Mouse (Mus musculus) kidney, embryonic 14.5 days (tissue): ENCODE measurements around the gene Etv1. TPM values are rescaled to one million over a fixed set of nuclear protein-coding genes. Genes with fewer than 3 reads are reported as not detected.

Experiments used
- ATAC-seq: fragments of 200-750 bp; cut with Nextera tagmentation; 2 replicates; pipeline ENCODE4 v1.8.0; 2017; ENCODE audit warnings: moderate number of reproducible peaks, mild to moderate bottlenecking, moderate TSS enrichment, moderate library complexity; ENCODE audit not compliant: low FRiP score, low TSS enrichment
- H3K27ac ChIP-seq: fragments of 300-500 bp; sonication (generic); 2 replicates; pipeline ENCODE4 v1.5.1; 2014; ENCODE audit warnings: low read depth, mild to moderate bottlenecking, low read length, moderate library complexity, mixed read lengths
- H3K27me3 ChIP-seq: fragments of 300-500 bp; sonication (generic); 2 replicates; pipeline ENCODE4 v1.6.1; 2014; ENCODE audit warnings: mild to moderate bottlenecking, low read length; ENCODE audit not compliant: control insufficient read depth, insufficient read depth
- H3K36me3 ChIP-seq: fragments of 300-500 bp; sonication (generic); 2 replicates; pipeline ENCODE4 v1.6.1; 2014; ENCODE audit warnings: low read length, mixed read lengths; ENCODE audit not compliant: control insufficient read depth, insufficient read depth
- H3K4me1 ChIP-seq: fragments of 300-500 bp; sonication (generic); 2 replicates; pipeline ENCODE4 v1.6.1; 2014; ENCODE audit warnings: low read length, mixed read lengths; ENCODE audit not compliant: control insufficient read depth, insufficient read depth
- H3K4me2 ChIP-seq: fragments of 300-500 bp; sonication (generic); replicated peaks from 2 replicates; pipeline ENCODE4 v1.6.1; 2014; ENCODE audit warnings: low read depth, mild to moderate bottlenecking, low read length
- H3K4me3 ChIP-seq: fragments of 300-500 bp; sonication (generic); 2 replicates; pipeline ENCODE4 v1.5.1; 2014; ENCODE audit warnings: mild to moderate bottlenecking, low read length
- H3K9ac ChIP-seq: fragments of 300-500 bp; sonication (generic); 2 replicates; pipeline ENCODE4 v1.6.1; 2014; ENCODE audit warnings: low read depth, mild to moderate bottlenecking, low read length, moderate library complexity
- H3K9me3 ChIP-seq: fragments of 300-500 bp; sonication (generic); 2 replicates; pipeline ENCODE4 v1.6.1; 2016; ENCODE audit warnings: low read length; ENCODE audit not compliant: control insufficient read depth
- WGBS: fragments of 180-500 bp; shearing (Covaris S2); extraction: QIAGEN DNeasy Blood & Tissue Kit; methylation state at CpG from one replicate; pipeline ENCODE4 v1.1.7; 2014; 5-methylcytosine and 5-hydroxymethylcytosine counted together
- polyA plus RNA-seq: library from polyadenylated mRNA; unstranded; fragments of >200 nt; fragmentation: Nextera tagmentation; extraction: Ambion mirVana; gene quantifications from 2 replicates; pipeline ENCODE4 v1.2.1, GENCODE M21; 2014

The Etv1 gene
- polyA plus RNA-seq, 1 experiment from 2014 or later: 12.7 TPM

- no peaks in the 10 kb centered on the region for H3K9me3 ChIP-seq
- no peak overlapping the region for H3K27ac ChIP-seq
- no peaks in the 10 kb centered on the region for H3K27me3 ChIP-seq
- H3K4me2 ChIP-seq: peak overlapping the region; percentile 82
- peak overlapping the region; percentile 51 for H3K4me3 ChIP-seq
- no peak for ATAC-seq
- no peaks in the 10 kb centered on the region for H3K4me1 ChIP-seq
- H3K36me3 ChIP-seq: no peaks in the 10 kb centered on the region
- under 1% methylated on average over 11 of the region's 11 CpGs for WGBS
- peak overlapping the region; percentile 61; the same call in 1 of the 2 replicates for H3K9ac ChIP-seq
These were observed 1.8 kb downstream of the Etv1 start for GRCm38 (mm10) chr12:38780955-38781304.

GRCm38 (mm10) chr12:38781686-38782085, 2.5 kb downstream of the Etv1 start:
- Histone ChIP-seq H3K4me2 (peak overlapping the region; percentile 82), H3K27ac (no peak overlapping the region), H3K4me1 (no peaks in the 10 kb centered on the region), H3K9ac (peak overlapping the region; percentile 61; the same call in 1 of the 2 replicates), H3K36me3 (no peaks in the 10 kb centered on the region), H3K4me3 (peak overlapping the region; percentile 51; the same call in 1 of the 2 replicates), H3K9me3 (no peaks in the 10 kb centered on the region), H3K27me3 (no peaks in the 10 kb centered on the region)
- 19% methylated on average over 6 of the region's 6 CpGs for WGBS
- ATAC-seq: no peak

- ATAC-seq: no peak
- H3K4me1 ChIP-seq: no peaks in the 10 kb centered on the region; the same call in 1 of the 2 replicates
- no peak overlapping the region for H3K4me2 ChIP-seq
- H3K36me3 ChIP-seq: no peaks in the 10 kb centered on the region
- no peaks in the 10 kb centered on the region for H3K27me3 ChIP-seq
- H3K9ac ChIP-seq: no peak overlapping the region
- H3K9me3 ChIP-seq: no peaks in the 10 kb centered on the region
- no peak overlapping the region for H3K4me3 ChIP-seq
- H3K27ac ChIP-seq: no peak overlapping the region
- WGBS: 93% methylated on average over 1 of the region's 1 CpGs
These were observed 4.1 kb downstream of the Etv1 start for GRCm38 (mm10) chr12:38783291-38783690.

GRCm38 (mm10) chr12:38784221-38784620, 5.0 kb downstream of the Etv1 start:
- no peak overlapping the region for H3K9ac ChIP-seq
- no peaks in the 10 kb centered on the region for H3K36me3 ChIP-seq
- no peaks in the 10 kb centered on the region for H3K27me3 ChIP-seq
- no peak overlapping the region for H3K4me3 ChIP-seq
- no peaks in the 10 kb centered on the region for H3K9me3 ChIP-seq
- H3K4me2 ChIP-seq: no peak overlapping the region
- ATAC-seq: no peak
- H3K27ac ChIP-seq: no peak overlapping the region
- H3K4me1 ChIP-seq: no peaks in the 10 kb centered on the region; the same call in 1 of the 2 replicates
- 46% methylated on average over 1 of the region's 1 CpGs for WGBS

- no peak overlapping the region for H3K4me2 ChIP-seq
- H3K27ac ChIP-seq: no peak overlapping the region
- 92% methylated on average over 4 of the region's 4 CpGs for WGBS
- no peaks in the 10 kb centered on the region for H3K27me3 ChIP-seq
- no peak overlapping the region for H3K4me3 ChIP-seq
- H3K9me3 ChIP-seq: no peaks in the 10 kb centered on the region
- no peaks in the 10 kb centered on the region for H3K36me3 ChIP-seq
- ATAC-seq: no peak
- no peak overlapping the region for H3K9ac ChIP-seq
- no peaks in the 10 kb centered on the region; the same call in 1 of the 2 replicates for H3K4me1 ChIP-seq
These were observed 7.4 kb downstream of the Etv1 start for GRCm38 (mm10) chr12:38786571-38786970.

- Histone ChIP-seq H3K4me3 (no peak overlapping the region), H3K4me1 (no peaks in the 10 kb centered on the region; the same call in 1 of the 2 replicates), H3K36me3 (no peaks in the 10 kb centered on the region), H3K27me3 (no peaks in the 10 kb centered on the region), H3K27ac (no peak overlapping the region), H3K4me2 (no peak overlapping the region), H3K9me3 (no peaks in the 10 kb centered on the region), H3K9ac (no peak overlapping the region)
- peak; percentile 32; the same call in 1 of the 2 replicates for ATAC-seq
- 44% methylated on average over 3 of the region's 3 CpGs for WGBS
These were observed 8.5 kb downstream of the Etv1 start for GRCm38 (mm10) chr12:38787704-38788103.

GRCm38 (mm10) chr12:38788621-38789020, 9.4 kb downstream of the Etv1 start:
- Histone ChIP-seq H3K4me2 (peak overlapping the region; percentile 8; the same call in 1 of the 2 replicates), H3K27me3 (no peaks in the 10 kb centered on the region), H3K4me1 (peaks cover under 1% of the 10 kb centered on the region; the same call in 1 of the 2 replicates), H3K9ac (no peak overlapping the region), H3K27ac (no peak overlapping the region), H3K4me3 (no peak overlapping the region), H3K9me3 (no peaks in the 10 kb centered on the region), H3K36me3 (no peaks in the 10 kb centered on the region)
- 29% methylated on average over 6 of the region's 6 CpGs for WGBS
- peak; percentile 86 for ATAC-seq

GRCm38 (mm10) chr12:38789789-38790355, 10.7 kb downstream of the Etv1 start:
- Histone ChIP-seq H3K4me2 (no peak overlapping the region), H3K27ac (no peak overlapping the region), H3K9ac (no peak overlapping the region), H3K27me3 (no peaks in the 10 kb centered on the region), H3K36me3 (no peaks in the 10 kb centered on the region), H3K4me1 (peaks cover 2% of the 10 kb centered on the region; the same call in 1 of the 2 replicates), H3K4me3 (no peak overlapping the region), H3K9me3 (no peaks in the 10 kb centered on the region)
- 96% methylated on average over 10 of the region's 10 CpGs for WGBS
- ATAC-seq: no peak

GRCm38 (mm10) chr12:38793076-38793475, 13.9 kb downstream of the Etv1 start:
- peaks cover 2% of the 10 kb centered on the region; the same call in 1 of the 2 replicates for H3K4me1 ChIP-seq
- 52% methylated on average over 4 of the region's 4 CpGs for whole genome bisulfite sequencing
- no peaks in the 10 kb centered on the region for H3K27me3 ChIP-seq
- no peak for ATAC-seq
- no peak overlapping the region for H3K4me2 ChIP-seq
- no peak overlapping the region for H3K27ac ChIP-seq
- H3K4me3 ChIP-seq: no peak overlapping the region
- no peaks in the 10 kb centered on the region for H3K36me3 ChIP-seq
- no peak overlapping the region for H3K9ac ChIP-seq
- H3K9me3 ChIP-seq: no peaks in the 10 kb centered on the region
